Mouse (Mus musculus) CH12.LX (cell line): ENCODE results near the gene Ror2. TPM values are rescaled to one million over a fixed set of nuclear protein-coding genes. Genes with fewer than 3 reads are reported as not detected.

Source experiments
- DNase-seq: peaks from one replicate; pipeline ENCODE4 v3.0.0-alpha.2; 2013; ENCODE audit errors: extremely low read depth
- H3K27ac ChIP-seq: 2 replicates; pipeline ENCODE4 v1.5.1; 2012; ENCODE audit warnings: low read depth, mild to moderate bottlenecking, control low read depth, moderate library complexity; ENCODE audit not compliant: insufficient read depth
- H3K27me3 ChIP-seq: replicated peaks from 2 replicates; pipeline ENCODE3; 2012; ENCODE audit warnings: inconsistent platforms
- H3K36me3 ChIP-seq, 2 experiments: replicated peaks in 1 of 2; 2 replicates each; pipeline versions ENCODE3 to v1.6.1; 2012; ENCODE audit warnings: inconsistent platforms in 1 of 2, low read length in 1 of 2, mild to moderate bottlenecking in 1 of 2, mixed read lengths in 1 of 2, moderate library complexity in 1 of 2; ENCODE audit not compliant: control insufficient read depth in 1 of 2, insufficient read depth in 1 of 2
- H3K4me1 ChIP-seq, 2 experiments: 2 replicates each; pipeline ENCODE4 v1.6.1; 2012; ENCODE audit warnings: inconsistent platforms in 1 of 2, moderate library complexity in 1 of 2; ENCODE audit not compliant: insufficient read depth in 2 of 2, control insufficient read depth in 1 of 2
- H3K4me2 ChIP-seq: 2 replicates; pipeline ENCODE4 v1.6.1; 2012; ENCODE audit warnings: low read depth, mild to moderate bottlenecking, control low read depth; ENCODE audit not compliant: poor library complexity, insufficient read depth, severe bottlenecking
- H3K4me3 ChIP-seq, 3 experiments: fragments of 150-350 bp in 1 of 3; sonication (generic) in 1 of 3; replicated peaks in 1 of 3; 2 replicates each; pipeline versions ENCODE3 to v1.5.1; 2011 to 2012; ENCODE audit warnings: low read depth in 2 of 3, low read length in 2 of 3, mild to moderate bottlenecking in 2 of 3, moderate library complexity in 2 of 3, control low read depth in 1 of 3, improper control_type of control experiment in 1 of 3, inconsistent platforms in 1 of 3, mixed read lengths in 1 of 3; ENCODE audit not compliant: poor library complexity in 1 of 3
- H3K79me2 ChIP-seq: replicated peaks from 2 replicates; pipeline ENCODE4 v1.6.1; 2012; ENCODE audit warnings: mild to moderate bottlenecking, moderate library complexity; ENCODE audit not compliant: control insufficient read depth, poor library complexity, insufficient read depth, severe bottlenecking; ENCODE audit errors: extremely low read depth
- H3K9ac ChIP-seq: 2 replicates; pipeline ENCODE4 v1.6.1; 2012; ENCODE audit warnings: low read depth, mild to moderate bottlenecking, control low read depth, moderate library complexity; ENCODE audit not compliant: insufficient read depth
- H3K9me3 ChIP-seq: replicated peaks from 2 replicates; pipeline ENCODE3; 2012; ENCODE audit warnings: low read length, inconsistent platforms, mixed read lengths
- CHD2 ChIP-seq: IDR thresholded peaks from 2 replicates; pipeline ENCODE4 v1.6.1; 2011; ENCODE audit warnings: low read length, improper control_type of control experiment
- CTCF ChIP-seq, 2 experiments: IDR thresholded peaks in 1 of 2; conservative IDR thresholded peaks in 1 of 2; 2 replicates each; pipeline ENCODE4 v1.5.1; 2011 to 2012; ENCODE audit warnings: low read depth in 2 of 2, low read length in 2 of 2, improper control_type of control experiment in 1 of 2, inconsistent platforms in 1 of 2, mild to moderate bottlenecking in 1 of 2, moderate library complexity in 1 of 2
- E2F4 ChIP-seq: IDR thresholded peaks from 2 replicates; pipeline ENCODE4 v1.6.1; 2011; ENCODE audit warnings: low read depth, low read length, improper control_type of control experiment; ENCODE audit not compliant: insufficient replicate concordance
- EP300 ChIP-seq: IDR thresholded peaks from 2 replicates; pipeline ENCODE4 v1.6.1; 2011; ENCODE audit warnings: low read length, improper control_type of control experiment
- HCFC1 ChIP-seq: IDR thresholded peaks from 2 replicates; pipeline ENCODE4 v1.6.1; 2012; ENCODE audit warnings: low read depth, mild to moderate bottlenecking, inconsistent platforms, low read length, improper control_type of control experiment
- IRF4 ChIP-seq: IDR thresholded peaks from 2 replicates; pipeline ENCODE4 v1.6.1; 2014; ENCODE audit warnings: low read depth, mild to moderate bottlenecking, inconsistent platforms, low read length, improper control_type of control experiment
- JUN ChIP-seq: IDR thresholded peaks from 2 replicates; pipeline ENCODE4 v1.6.1; 2011; ENCODE audit warnings: low read depth, mild to moderate bottlenecking, low read length, improper control_type of control experiment, moderate library complexity; ENCODE audit not compliant: insufficient read depth
- JUND ChIP-seq: conservative IDR thresholded peaks from 2 replicates; pipeline ENCODE4 v1.6.1; 2011; ENCODE audit warnings: low read depth, low read length, improper control_type of control experiment
- MAFK ChIP-seq: IDR thresholded peaks from 2 replicates; pipeline ENCODE4 v1.6.1; 2011; ENCODE audit warnings: low read length, improper control_type of control experiment; ENCODE audit not compliant: insufficient replicate concordance
- MAX ChIP-seq: IDR thresholded peaks from 2 replicates; pipeline ENCODE4 v1.6.1; 2011; ENCODE audit warnings: low read length, improper control_type of control experiment
- MAZ ChIP-seq: IDR thresholded peaks from 2 replicates; pipeline ENCODE4 v1.6.1; 2012; ENCODE audit warnings: low read depth, mild to moderate bottlenecking, inconsistent platforms, low read length, improper control_type of control experiment, moderate library complexity
- MXI1 ChIP-seq: IDR thresholded peaks from 2 replicates; pipeline ENCODE4 v1.6.1; 2011; ENCODE audit warnings: mild to moderate bottlenecking, low read depth, low read length, improper control_type of control experiment
- NELFE ChIP-seq: IDR thresholded peaks from 2 replicates; pipeline ENCODE4 v1.6.1; 2011; ENCODE audit warnings: low read depth, low read length, improper control_type of control experiment
- POLR2A ChIP-seq: IDR thresholded peaks from 2 replicates; pipeline ENCODE4 v1.6.1; 2011; ENCODE audit warnings: low read depth, mild to moderate bottlenecking, improper control_type of control experiment, low read length
- POLR2AphosphoS2 ChIP-seq: IDR thresholded peaks from 2 replicates; pipeline ENCODE4 v1.6.1; 2011; ENCODE audit warnings: low read depth, low read length, improper control_type of control experiment
- RCOR1 ChIP-seq: conservative IDR thresholded peaks from 2 replicates; pipeline ENCODE4 v1.6.1; 2012; ENCODE audit warnings: low read depth, mild to moderate bottlenecking, inconsistent platforms, low read length, improper control_type of control experiment
- SMC3 ChIP-seq: IDR thresholded peaks from 2 replicates; pipeline ENCODE4 v1.6.1; 2011; ENCODE audit warnings: low read depth, low read length, improper control_type of control experiment
- TBP ChIP-seq: conservative IDR thresholded peaks from 2 replicates; pipeline ENCODE4 v1.6.1; 2011; ENCODE audit warnings: low read depth, low read length, improper control_type of control experiment
- USF1 ChIP-seq: IDR thresholded peaks from 2 replicates; pipeline ENCODE4 v1.6.1; 2014; ENCODE audit warnings: low read depth, mild to moderate bottlenecking, inconsistent platforms, low read length, improper control_type of control experiment
- ZC3H11A ChIP-seq: IDR thresholded peaks from 2 replicates; pipeline ENCODE4 v1.6.1; 2012; ENCODE audit warnings: low read depth, mild to moderate bottlenecking, inconsistent platforms, low read length, improper control_type of control experiment
- ZKSCAN1 ChIP-seq: IDR thresholded peaks from 2 replicates; pipeline ENCODE4 v1.6.1; 2012; ENCODE audit warnings: low read depth, inconsistent platforms, low read length, improper control_type of control experiment, borderline replicate concordance
- ZMIZ1 ChIP-seq: IDR thresholded peaks from 2 replicates; pipeline ENCODE4 v1.6.1; 2012; ENCODE audit warnings: low read depth, mild to moderate bottlenecking, inconsistent platforms, low read length, improper control_type of control experiment
- dilution Hi-C: fragments of 300-500 bp; cut with MboI; formaldehyde crosslinking; loops from 2 replicates; pipeline ENCODE4 v1.14.3; 2020; ENCODE audit warnings: low sequenced_read_pairs; ENCODE audit not compliant: extremely low pct_unique_long_range_greater_than_20kb, extremely low pct_ligation_motif_present
- in situ Hi-C: fragments of 300-500 bp; cut with MboI; formaldehyde crosslinking; loops from 3 replicates; pipeline ENCODE4 v1.14.3; 2019; ENCODE audit warnings: low sequenced_read_pairs, low pct_ligation_motif_present, low pct_unique_long_range_greater_than_20kb, mixed read lengths
- polyA plus RNA-seq: library from polyadenylated mRNA; unstranded; fragments of >175 nt; gene quantifications from 2 replicates; pipeline ENCODE4 v1.2.1, GENCODE M21; 2012; ENCODE audit warnings: low read depth; ENCODE audit not compliant: insufficient read length
- total RNA-seq, 2 experiments: library from RNA; depleted of rRNA; stranded (reverse); fragments of 300-350 nt in 1 of 2; fragments of >200 nt in 1 of 2; gene quantifications; 2 replicates each; pipeline ENCODE4 v1.2.3; 2012 to 2014

Gene Ror2
- total and polyA plus RNA-seq, 3 experiments: 0.13 to 0.63 (median 0.16) TPM

DNA sequence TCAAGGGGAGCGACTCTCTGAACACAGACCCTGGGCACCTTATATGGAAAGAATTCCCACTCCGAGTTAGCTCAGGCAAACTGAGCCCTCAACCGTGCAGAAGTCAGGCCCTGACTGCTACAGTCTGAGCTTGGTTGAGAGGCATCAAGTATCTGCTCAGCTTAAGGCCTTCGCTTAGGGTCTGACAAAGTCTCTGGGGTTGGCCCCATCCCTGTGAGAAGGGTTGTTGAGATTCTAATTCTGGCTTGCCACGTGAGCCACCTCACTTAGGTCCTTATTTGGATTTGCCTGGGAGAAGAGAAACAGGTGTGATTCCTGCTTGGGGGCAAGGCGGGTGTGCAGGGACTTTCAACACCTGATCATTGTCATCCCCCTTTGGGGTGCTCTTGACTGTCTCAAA lies 129.6 kb downstream of the Ror2 start:
- no peaks in the 10 kb centered on the region for H3K79me2 ChIP-seq
- in situ Hi-C loops: no loop called here
- no peak overlapping the region for H3K4me2 ChIP-seq
- H3K27me3 ChIP-seq: peaks cover 8% of the 10 kb centered on the region
- TF ChIP-seq USF1 (no peak), CHD2 (no peak), MAFK (no peak)
- TF ChIP-seq, all 38 proteins: peak for 0
- dilution Hi-C loops: no loop called here
- Histone ChIP-seq H3K9ac (no peak overlapping the region), H3K4me1 (0 out of 4 replicates have a peak, but pooled peaks cover 0 to under 1% of the 10 kb centered on the region in 2 experiments), H3K36me3 (no peaks in the 10 kb centered on the region), H3K9me3 (no peaks in the 10 kb centered on the region), H3K4me3 (no peak overlapping the region), H3K27ac (no peak overlapping the region)
- DNase-seq: no peak

GRCm38 (mm10) chr13:53145511-53145910 lies 140.4 kb downstream of the Ror2 start:
- Histone ChIP-seq H3K36me3 (no peaks in the 10 kb centered on the region), H3K4me1 (no peaks in the 10 kb centered on the region), H3K4me3 (no peak overlapping the region), H3K9ac (no peak overlapping the region), H3K27ac (no peak overlapping the region), H3K79me2 (no peaks in the 10 kb centered on the region), H3K9me3 (no peaks in the 10 kb centered on the region), H3K27me3 (no peaks in the 10 kb centered on the region), H3K4me2 (no peak overlapping the region)
- in situ Hi-C loops (no loop called here), dilution Hi-C loops (no loop called here)
- TF ChIP-seq POLR2AphosphoS2 (no peak), CTCF (conservative IDR thresholded peaks at IDR 0.05 in 1 of 2, IDR thresholded peaks at IDR 0.05 in 1 of 2; ENCODE audit: low read depth in 2 of 2, low read length in 2 of 2) (no peak), MAX (no peak), JUN (no peak), E2F4 (no peak), ZKSCAN1 (no peak), HCFC1 (no peak), MXI1 (no peak), MAZ (no peak), JUND (no peak), USF1 (no peak), SMC3 (no peak), ZMIZ1 (no peak), TBP (no peak), NELFE (no peak), ZC3H11A (no peak), EP300 (no peak), RCOR1 (no peak), POLR2A (no peak), IRF4 (no peak)
- no peak for DNase-seq
